Mouse (Mus musculus) G1E (cell line): ENCODE data around the gene Fbn1.

Source experiments
- CTCF ChIP-seq: IDR thresholded peaks from 2 replicates; pipeline ENCODE4 v1.5.1; 2012; ENCODE audit warnings: low read depth, low read length, inconsistent platforms, mixed read lengths
- GATA1 ChIP-seq: IDR thresholded peaks from 2 replicates; pipeline ENCODE4 v1.6.1; 2012; ENCODE audit warnings: borderline replicate concordance, low read length, inconsistent platforms, mixed read lengths

DNA sequence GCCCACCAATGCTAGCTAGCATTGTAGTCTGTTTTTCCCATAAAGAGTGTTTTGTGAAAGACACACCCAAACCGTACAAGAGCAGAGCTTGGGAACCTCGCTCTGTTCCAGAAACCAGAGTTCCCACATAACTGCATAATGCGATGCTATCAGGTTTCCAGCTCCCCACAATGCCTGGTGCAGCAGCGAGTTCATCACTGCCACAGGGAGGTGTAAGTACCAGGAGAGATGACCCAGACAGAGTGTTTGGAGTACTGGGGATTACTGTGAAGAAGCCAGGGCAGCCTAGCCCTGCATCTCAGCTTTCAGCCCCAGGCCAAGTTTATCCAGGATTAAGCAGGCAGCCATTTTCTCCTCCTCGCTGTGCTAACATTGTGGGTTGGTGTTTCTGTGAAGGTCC is 232.2 kb downstream of the Fbn1 start:
- TF ChIP-seq CTCF = no peak
- no peak for TF ChIP-seq GATA1
